Mouse (Mus musculus): Measurements from ENCODE around the gene Pbp2. TPM values are rescaled to one million over a fixed set of nuclear protein-coding genes. Genes with fewer than 3 reads are reported as not detected.

The Pbp2 gene
- polyA plus RNA-seq (2012; ENCODE audit: insufficient read depth, insufficient read length, missing spikeins), result not detected in 2 replicates

DNA sequence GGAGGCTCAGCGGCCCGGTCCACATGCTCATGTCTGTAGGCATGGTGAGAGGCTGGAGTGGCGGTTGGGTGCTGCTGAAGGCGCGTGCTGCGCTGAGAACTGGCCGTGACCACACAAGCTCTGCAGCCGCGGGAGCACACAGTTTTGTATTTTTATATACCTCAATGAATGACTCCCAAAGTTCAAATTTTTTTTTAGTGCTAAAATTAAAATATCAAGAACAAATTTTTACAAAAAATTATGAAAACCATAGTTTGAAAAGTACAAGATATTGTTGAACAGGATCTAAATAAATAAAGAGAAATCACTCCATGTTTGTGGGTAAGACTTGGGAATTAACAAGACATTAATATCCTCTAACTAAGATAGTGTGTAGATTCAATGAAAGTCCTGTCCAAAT is at the start of gene Pbp2:
Gene Pbp2 (minus strand): TSS at position 101 of the 400 bp plus-strand sequence.
- Histone ChIP-seq H3K4me3 (ENCODE audit: insufficient read depth, low read depth, low read length) (no peak within 1 kb of the TSS), H3K4me1 (ENCODE audit: control insufficient read depth, insufficient read depth, insufficient read length, low read length) (peaks cover 7% of the 10 kb centered on the region), H3K27ac (replicated peaks; ENCODE audit: low read depth, low read length) (no peak within 1 kb of the TSS)

DNA sequence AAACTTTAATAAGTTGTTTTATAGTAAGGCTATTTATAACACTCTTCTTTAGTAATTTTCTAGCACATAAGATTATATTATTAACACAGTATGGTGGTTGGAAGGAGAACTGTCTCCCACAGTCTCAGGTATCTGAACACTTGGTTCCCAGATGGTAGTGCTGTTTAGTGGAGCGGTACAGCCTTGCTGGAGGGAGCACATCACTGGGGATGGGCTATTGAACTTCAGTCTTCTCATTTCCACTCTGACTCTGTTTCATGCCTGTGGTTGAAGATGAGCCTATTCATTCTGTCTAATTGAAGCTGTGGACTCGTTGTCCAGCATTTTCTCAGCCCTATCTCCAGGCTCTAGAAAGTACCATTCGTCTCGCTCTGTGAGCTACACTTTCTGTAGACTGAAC is 44.7 kb upstream of the Pbp2 start:
- Histone ChIP-seq H3K27ac (replicated peaks; ENCODE audit: low read depth, low read length) (no peak overlapping the region), H3K4me1 (ENCODE audit: control insufficient read depth, insufficient read depth, insufficient read length, low read length) (peaks cover 5% of the 10 kb centered on the region), H3K4me3 (ENCODE audit: insufficient read depth, low read depth, low read length) (no peak overlapping the region)

DNA sequence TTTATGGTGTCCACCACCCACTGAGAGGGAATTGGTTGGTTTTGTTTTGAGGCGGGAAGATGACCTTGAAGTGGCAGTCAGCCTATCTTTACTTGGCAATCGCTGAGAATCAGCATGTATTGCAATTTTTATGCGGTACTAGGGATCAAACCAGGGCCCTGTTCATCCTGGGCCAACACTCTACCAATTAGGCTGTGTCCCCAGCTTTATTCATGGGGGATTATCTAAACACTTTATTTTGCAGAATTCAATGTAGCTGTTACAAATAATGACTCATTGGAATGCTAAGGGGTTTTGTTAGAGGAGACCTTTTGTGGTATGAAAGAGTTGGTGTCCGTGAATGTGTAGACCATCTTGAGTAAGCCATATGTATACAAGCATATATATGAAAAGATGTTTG is 42.3 kb upstream of the Pbp2 start:
- H3K4me3 ChIP-seq (ENCODE audit: insufficient read depth, low read depth, low read length), result no peak overlapping the region
- peaks cover 5% of the 10 kb centered on the region for H3K4me1 ChIP-seq (ENCODE audit: control insufficient read depth, insufficient read depth, insufficient read length, low read length)
- no peak overlapping the region for H3K27ac ChIP-seq (replicated peaks; ENCODE audit: low read depth, low read length)

DNA sequence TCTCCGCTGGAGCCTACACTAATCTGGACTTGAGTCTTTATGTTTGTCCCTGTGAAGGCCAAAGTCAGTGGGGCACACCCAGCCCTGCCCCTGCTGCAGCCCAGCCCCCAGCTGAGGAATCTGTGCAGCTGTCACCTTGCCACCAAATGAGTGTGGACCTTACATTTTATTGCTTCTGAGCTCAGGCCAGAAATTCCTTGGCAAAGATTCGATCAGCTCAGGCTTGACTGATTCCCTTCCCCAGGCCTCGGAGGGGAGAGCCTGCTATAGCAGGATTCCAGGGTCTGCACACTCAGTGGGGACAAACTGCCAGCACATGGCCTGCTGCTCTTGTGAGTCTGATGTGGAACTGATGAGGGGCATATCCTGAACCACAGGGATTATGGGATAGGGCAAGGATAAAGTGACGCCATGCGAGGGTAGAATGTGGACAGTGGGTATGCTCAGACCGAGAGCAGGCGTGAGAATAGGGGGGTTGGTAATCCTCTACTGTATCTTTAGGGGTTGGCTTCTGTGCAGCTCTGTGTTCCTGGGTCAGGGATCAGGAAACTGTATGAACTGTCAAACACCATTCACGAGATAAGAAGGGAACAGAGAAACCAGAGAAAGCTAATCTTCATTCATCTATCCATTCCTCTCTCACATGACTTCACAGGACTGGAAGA is 41.6 kb upstream of the Pbp2 start:
- H3K4me1 ChIP-seq (ENCODE audit: control insufficient read depth, insufficient read depth, insufficient read length, low read length), result peaks cover 5% of the 10 kb centered on the region
- H3K4me3 ChIP-seq (ENCODE audit: insufficient read depth, low read depth, low read length), result no peak overlapping the region
- H3K27ac ChIP-seq (replicated peaks; ENCODE audit: low read depth, low read length), result no peak overlapping the region

DNA sequence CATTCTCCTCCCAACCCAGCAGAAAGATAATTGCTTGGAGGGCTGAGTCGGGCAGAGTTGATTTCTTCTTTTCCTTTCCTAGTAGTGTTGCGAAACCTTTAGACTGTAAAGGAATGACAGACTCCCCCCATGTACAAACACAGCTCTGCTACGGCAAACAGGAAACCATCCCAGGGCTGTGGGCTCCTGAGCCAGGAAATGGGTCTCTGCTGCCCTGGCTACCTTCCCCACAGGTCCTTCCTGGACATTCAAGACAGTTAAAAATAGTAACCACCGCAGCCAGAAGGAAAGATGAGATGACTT is 30.8 kb upstream of the Pbp2 start:
- Histone ChIP-seq H3K4me3 (ENCODE audit: insufficient read depth, low read depth, low read length) (no peak overlapping the region), H3K4me1 (ENCODE audit: control insufficient read depth, insufficient read depth, insufficient read length, low read length) (peaks cover 11% of the 10 kb centered on the region; the same call in 1 of the 2 replicates), H3K27ac (replicated peaks; ENCODE audit: low read depth, low read length) (peak overlapping the region; percentile 72)

DNA sequence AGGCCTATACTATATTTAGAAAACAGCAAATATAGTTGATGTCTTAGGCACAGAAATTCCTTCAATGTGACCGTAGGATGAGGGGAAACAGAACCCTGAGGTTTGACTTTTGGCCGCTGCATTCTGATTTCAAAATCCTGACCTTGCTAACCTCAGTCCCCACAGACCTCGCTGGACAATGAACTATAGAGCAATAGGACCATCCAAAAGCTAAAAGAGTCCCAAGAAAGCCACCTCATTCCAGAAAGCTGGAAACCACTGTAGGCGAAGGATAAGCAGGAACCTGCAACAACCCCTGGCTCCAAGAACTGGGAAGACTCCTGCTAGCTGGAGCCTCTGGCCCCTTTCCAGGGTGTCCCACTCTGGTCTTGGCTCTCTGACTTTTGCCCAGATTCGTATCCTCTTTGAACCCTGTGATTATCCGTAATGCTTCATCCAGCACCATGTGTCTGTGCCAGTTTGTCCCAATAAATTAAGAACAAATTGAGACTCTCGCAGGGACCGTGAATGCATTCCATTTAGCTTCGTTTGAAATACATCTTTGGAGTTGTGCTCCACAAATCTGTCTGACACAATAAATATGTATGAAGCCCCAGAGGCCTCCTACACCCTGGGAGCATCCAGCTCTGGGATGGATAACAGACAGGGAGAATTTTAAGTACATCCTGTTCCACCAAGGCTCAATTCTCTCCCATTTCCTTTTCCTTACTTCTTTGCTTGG is 30.3 kb upstream of the Pbp2 start:
- Histone ChIP-seq H3K4me1 (ENCODE audit: control insufficient read depth, insufficient read depth, insufficient read length, low read length) (peaks cover 11% of the 10 kb centered on the region; the same call in 1 of the 2 replicates), H3K4me3 (ENCODE audit: insufficient read depth, low read depth, low read length) (no peak overlapping the region), H3K27ac (replicated peaks; ENCODE audit: low read depth, low read length) (peak overlapping the region; percentile 72; the same call in 1 of the 2 replicates)

DNA sequence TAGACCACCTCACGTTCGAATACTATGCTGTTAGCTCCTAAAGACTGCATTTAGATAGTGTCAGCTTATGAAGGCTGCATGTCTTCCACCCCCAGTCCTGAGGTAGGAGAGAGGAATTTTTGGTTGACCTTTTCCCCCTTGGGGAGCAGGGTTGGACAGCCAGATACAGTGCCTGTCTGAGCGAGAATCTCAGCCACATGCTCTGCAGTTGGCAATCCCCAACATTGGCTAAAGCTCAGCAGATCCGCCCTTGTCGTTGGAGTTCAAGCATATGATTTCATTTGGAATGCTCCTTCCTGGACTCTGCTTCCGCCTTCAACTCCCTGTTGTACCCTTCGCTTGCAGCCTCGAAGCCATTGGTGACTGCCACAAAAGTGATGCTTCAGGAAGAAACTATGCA is 26.2 kb upstream of the Pbp2 start:
- Histone ChIP-seq H3K4me1 (ENCODE audit: control insufficient read depth, insufficient read depth, insufficient read length, low read length) (peaks cover 14% of the 10 kb centered on the region), H3K4me3 (ENCODE audit: insufficient read depth, low read depth, low read length) (no peak overlapping the region), H3K27ac (replicated peaks; ENCODE audit: low read depth, low read length) (no peak overlapping the region)

DNA sequence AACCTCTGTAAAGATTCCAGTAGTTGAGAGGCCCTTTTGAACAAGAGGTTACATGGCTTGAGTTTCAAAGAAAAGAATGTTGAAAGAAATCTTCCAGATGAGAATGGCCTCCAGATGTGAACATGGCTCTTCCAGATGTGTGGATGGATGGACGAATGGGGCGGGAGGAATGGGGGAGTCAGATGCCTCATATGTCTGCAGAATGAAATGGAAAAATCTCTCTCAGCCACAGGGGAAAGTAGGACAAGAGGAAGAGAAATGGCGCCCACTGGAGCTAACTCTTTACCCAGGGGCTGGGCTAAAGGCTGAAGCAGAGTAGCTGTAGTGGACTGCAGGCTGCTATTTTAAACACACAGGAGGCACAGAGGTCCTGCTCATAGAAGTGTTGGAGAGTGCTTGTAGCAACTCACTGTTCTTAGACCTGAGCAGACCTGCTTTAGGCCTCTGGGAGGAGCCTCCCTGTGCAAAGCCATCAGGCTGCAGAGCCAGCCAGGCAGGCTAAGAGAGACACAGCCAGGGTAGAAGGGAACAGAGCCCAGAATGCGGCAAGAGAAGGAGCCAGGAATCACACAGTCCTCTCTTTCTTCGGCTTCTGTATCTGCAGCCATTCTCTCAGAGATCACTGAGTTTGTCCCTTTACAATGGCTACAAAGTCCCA is 23.9 kb upstream of the Pbp2 start:
- Histone ChIP-seq H3K4me1 (ENCODE audit: control insufficient read depth, insufficient read depth, insufficient read length, low read length) (peaks cover 7% of the 10 kb centered on the region), H3K4me3 (ENCODE audit: insufficient read depth, low read depth, low read length) (no peak overlapping the region), H3K27ac (replicated peaks; ENCODE audit: low read depth, low read length) (no peak overlapping the region; the same call in 1 of the 2 replicates)

DNA sequence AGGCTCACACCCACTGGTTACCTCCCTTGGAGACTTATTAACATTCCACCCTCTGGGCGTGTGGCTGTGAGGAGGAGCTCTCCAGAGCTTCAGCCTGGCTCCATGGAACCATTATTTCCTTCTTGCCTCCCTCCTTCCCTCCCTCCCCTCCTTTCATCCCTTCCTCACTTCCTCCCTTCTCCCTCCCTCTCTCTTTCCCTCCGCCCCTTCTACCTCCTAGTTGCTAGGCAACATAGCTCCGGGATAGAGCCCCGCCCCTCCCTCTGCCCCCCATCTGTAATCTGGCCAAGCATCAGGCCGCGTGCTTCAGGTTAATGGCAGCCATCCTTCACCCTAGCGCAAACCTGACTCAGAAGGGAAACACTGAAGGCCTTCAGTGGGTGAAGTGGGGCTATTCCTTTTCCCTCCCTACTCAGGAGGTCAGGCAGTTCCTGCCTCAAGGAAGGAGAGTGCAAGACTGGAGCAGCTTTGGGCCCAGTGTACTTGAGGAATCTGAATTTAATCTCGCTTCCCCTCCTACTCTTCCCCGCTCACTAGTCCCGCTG is 22.6 kb upstream of the Pbp2 start:
- Histone ChIP-seq H3K4me1 (ENCODE audit: control insufficient read depth, insufficient read depth, insufficient read length, low read length) (peaks cover 7% of the 10 kb centered on the region), H3K4me3 (ENCODE audit: insufficient read depth, low read depth, low read length) (no peak overlapping the region), H3K27ac (replicated peaks; ENCODE audit: low read depth, low read length) (no peak overlapping the region)

DNA sequence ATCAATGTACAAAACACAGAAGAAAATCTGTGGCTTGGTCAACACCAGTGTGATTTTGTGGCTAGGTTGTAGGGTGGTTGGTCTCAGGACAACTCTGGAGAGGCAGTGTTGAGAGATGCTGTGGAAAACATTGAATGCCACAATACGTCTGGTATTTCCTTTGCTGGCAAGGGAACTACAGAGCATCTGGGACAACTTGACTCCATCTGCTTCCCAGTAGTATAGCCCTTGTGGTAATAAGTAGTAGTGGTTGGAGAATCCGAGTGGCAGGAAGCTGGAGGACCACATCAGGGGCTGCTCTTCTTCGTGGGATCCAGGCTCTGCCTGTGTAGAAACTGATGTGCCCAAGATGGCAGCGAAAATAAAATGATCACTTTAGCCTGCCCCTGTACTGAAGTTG is 21.7 kb upstream of the Pbp2 start:
- H3K4me3 ChIP-seq (ENCODE audit: insufficient read depth, low read depth, low read length), result no peak overlapping the region
- H3K4me1 ChIP-seq (ENCODE audit: control insufficient read depth, insufficient read depth, insufficient read length, low read length), result peaks cover 7% of the 10 kb centered on the region
- no peak overlapping the region for H3K27ac ChIP-seq (replicated peaks; ENCODE audit: low read depth, low read length)

DNA sequence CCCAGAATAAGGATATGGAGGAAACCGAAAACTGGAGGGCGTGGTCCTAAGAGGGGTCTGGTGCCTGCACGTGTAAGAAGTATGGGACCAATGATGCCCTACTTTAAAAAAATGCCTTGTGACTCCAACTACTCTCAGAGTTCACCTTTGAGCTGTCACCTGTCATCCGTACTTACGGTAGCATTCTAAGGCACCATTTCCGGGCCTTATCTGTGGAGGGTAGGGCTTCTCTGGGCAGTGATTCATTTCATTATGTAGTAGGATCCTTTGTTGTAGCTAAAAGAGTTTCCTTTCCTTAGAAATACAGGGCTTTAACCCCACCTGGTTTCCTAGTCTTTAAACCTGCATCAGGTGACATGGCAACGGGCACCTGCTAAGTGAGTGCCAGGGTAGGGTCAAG is 16.6 kb upstream of the Pbp2 start:
- H3K27ac ChIP-seq (replicated peaks; ENCODE audit: low read depth, low read length), result no peak overlapping the region
- H3K4me3 ChIP-seq (ENCODE audit: insufficient read depth, low read depth, low read length), result no peak overlapping the region
- H3K4me1 ChIP-seq (ENCODE audit: control insufficient read depth, insufficient read depth, insufficient read length, low read length), result peaks cover 7% of the 10 kb centered on the region

DNA sequence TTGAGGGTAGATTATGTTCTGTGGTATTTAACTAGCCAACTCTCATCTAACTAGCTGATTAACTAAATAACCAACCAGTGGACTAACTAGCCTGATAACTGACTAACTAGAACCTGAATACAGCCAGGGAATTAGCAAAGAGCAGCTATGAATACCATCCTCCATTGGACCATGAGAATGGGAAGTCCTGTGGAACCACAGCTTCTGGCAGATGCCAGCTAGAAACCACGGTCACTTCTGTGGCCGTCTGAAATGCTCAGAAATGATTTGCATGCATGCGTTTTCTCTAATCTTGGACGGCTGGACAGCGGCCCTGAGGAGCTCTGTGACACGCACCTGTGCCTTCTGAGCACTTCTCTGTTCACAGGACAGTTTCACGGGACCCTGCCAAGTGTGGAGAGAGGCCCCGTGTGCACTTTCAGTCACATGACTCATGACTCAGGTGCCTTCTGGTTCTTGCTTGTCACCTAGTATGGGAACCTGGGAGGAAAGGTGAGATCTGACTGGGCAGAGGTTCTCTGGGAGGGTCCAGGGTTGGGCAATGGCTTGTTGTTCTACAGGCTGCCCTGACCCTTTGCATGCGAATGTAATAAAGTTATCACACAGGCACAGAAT is 14.6 kb upstream of the Pbp2 start:
- Histone ChIP-seq H3K27ac (replicated peaks; ENCODE audit: low read depth, low read length) (no peak overlapping the region), H3K4me1 (ENCODE audit: control insufficient read depth, insufficient read depth, insufficient read length, low read length) (peaks cover 7% of the 10 kb centered on the region), H3K4me3 (ENCODE audit: insufficient read depth, low read depth, low read length) (no peak overlapping the region)

DNA sequence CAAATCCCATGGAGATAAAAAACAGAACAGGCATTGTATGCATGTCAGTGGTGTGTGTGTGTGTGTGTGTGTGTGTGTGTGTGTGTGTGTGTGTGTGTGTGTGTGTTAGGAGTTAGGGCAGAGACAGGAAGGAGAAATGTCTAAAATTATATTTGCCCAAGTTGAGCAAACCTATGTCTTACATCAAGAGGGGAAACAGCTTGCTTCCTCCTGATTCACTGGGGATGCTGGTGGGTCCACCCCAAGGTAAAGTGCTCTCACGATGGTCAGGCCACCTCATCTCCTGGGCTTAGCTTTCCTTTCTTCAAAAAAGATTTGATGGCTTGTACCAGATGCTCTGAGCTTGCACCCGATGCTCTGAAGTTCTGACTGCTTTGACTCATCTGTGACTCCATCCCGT is 13.9 kb upstream of the Pbp2 start:
- Histone ChIP-seq H3K27ac (replicated peaks; ENCODE audit: low read depth, low read length) (no peak overlapping the region), H3K4me1 (ENCODE audit: control insufficient read depth, insufficient read depth, insufficient read length, low read length) (peaks cover 7% of the 10 kb centered on the region), H3K4me3 (ENCODE audit: insufficient read depth, low read depth, low read length) (no peak overlapping the region)

DNA sequence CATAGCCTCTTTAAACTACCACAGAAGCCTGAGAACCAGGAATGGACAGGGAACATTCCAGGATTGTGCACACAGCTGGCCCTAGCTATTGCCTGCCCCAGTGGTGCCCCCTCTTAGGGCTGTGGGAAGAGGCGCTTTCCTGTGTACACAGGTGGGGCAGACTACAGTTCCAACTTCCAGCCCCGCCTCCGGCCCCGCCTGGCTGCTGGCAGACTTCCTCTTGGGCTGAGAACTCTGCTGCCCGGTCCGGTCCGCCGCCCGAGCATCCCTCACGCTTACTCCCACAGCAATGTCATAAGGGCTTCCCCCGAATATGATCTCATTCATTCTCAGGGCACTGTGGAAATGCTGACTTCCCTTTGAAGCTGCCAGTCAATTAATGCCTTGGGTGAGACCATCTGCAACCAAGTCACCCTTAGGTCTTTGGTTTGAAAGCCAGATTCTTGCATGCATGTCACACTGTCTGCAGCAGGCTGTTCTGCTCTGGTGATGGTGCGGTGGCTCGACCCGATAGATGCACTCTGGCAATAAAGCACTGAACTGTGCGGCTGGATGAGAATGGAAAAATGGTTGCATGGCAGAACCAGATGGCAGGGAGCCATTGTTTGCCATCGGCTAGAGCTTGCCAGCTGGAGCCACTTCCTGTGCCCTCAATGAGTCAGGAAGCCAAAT is 13.2 kb upstream of the Pbp2 start:
- Histone ChIP-seq H3K4me3 (ENCODE audit: insufficient read depth, low read depth, low read length) (no peak overlapping the region), H3K27ac (replicated peaks; ENCODE audit: low read depth, low read length) (no peak overlapping the region), H3K4me1 (ENCODE audit: control insufficient read depth, insufficient read depth, insufficient read length, low read length) (peaks cover 7% of the 10 kb centered on the region)

DNA sequence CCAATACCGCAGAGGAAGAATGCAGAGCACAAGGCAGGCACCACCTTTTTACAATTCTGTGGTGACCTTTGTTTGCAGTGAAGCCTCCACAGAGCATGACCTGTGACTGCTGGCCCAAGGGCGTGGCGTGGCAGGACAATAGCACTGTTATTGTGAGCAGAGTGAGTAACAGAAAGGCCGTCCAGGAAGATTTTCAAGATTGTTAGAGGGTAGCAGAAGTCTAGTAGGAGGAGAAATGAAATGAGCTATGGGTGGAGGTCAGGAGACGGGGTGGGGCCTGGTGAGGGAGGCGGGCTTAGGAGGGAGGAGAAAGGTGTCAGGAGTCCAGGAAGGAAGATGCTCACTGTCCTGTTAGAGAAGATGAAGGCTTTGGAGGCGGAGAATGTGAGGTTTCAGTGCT is 12.5 kb upstream of the Pbp2 start:
- H3K4me3 ChIP-seq (ENCODE audit: insufficient read depth, low read depth, low read length), result no peak overlapping the region
- H3K27ac ChIP-seq (replicated peaks; ENCODE audit: low read depth, low read length), result no peak overlapping the region
- peaks cover 7% of the 10 kb centered on the region for H3K4me1 ChIP-seq (ENCODE audit: control insufficient read depth, insufficient read depth, insufficient read length, low read length)
